Mouse (Mus musculus): ENCODE measurements at regions not wholly inside any gene's neighbourhood (a gene's known extent, or its start where the extent isn't known, plus 50 kb on each side); places are given as distances from the start of the nearest gene placed in this dataset.

GRCm38 (mm10) chr13:99128979-99129378 is 55.6 kb upstream of the Zfp366 start:
- DNase-seq (ENCODE audit: low spot score in 2 of 2), result peak in 1 of 2 experiments; percentile 32

- peak in 1 of 2 experiments; percentile 30 for DNase-seq (ENCODE audit: low spot score in 2 of 2)
Observed at GRCm38 (mm10) chr13:99128284-99128691, 56.3 kb upstream of the Zfp366 start.

- DNase-seq (ENCODE audit: low spot score in 2 of 2), result peak in 1 of 2 experiments; percentile 23
Observed at GRCm38 (mm10) chr13:99127716-99128115, 56.9 kb upstream of the Zfp366 start.

DNA sequence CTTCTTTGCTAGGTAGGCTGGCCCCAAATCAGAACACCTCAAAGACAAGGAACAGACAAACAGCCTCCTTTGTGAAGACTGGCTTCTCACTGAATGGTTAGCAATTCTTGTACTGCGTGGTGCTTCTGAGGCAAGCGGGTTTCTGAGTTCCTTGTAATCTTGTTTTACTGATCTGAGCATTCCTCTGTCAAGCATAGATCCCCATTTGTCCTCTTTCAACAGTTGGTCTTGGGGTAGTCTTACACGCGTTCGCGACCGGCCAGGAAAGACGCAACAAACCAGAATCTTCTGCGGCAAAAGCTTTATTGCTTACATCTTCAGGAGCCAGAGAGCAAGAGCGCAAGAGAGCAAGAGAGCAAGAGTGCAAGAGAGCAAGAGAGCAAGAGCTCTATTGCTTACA is 57.7 kb upstream of the Zfp366 start:
- peak in 1 of 2 experiments; percentile 6 for DNase-seq (ENCODE audit: low spot score in 2 of 2)

DNA sequence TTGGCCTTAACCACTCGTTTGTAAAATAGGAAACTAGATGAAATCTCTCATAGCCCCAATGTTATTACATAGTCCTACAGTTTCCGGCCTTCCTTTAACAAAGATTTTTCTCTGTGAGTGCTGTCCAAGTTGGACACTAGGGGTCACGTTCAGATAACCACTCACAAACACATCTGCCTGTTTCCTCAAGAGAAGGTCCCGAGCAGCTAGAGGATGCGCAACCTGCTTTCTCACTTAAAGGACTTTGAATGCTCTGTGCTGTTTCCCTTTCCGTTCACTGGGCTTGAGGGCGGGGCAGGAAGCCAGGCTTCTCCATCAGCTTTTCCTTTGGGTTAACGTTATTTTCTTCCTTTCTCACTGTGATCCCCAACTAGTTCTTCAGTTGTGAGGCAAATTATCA is 58.1 kb upstream of the Zfp366 start:
- peak in 1 of 2 experiments; percentile 13 for DNase-seq (ENCODE audit: low spot score in 2 of 2)

DNA sequence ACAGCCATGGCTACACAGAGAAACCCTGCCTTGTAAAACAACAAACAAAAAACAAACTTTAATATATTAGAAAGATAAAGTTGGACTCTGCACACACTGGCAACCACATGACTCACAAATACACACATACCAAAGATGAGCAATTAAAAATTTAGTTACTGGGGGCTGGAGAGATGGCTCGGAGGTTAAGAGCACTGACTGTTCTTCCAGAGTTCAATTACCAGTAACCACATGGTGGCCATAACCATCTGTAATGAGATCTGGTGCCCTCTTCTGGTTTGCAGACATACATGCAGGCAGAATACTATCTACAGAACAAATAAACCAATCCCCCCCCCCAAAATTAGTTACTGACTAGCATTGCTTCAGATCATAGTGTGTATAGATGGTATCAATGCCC is 58.7 kb upstream of the Zfp366 start:
- peak in 1 of 2 experiments; percentile 8 for DNase-seq (ENCODE audit: low spot score in 2 of 2)

DNA sequence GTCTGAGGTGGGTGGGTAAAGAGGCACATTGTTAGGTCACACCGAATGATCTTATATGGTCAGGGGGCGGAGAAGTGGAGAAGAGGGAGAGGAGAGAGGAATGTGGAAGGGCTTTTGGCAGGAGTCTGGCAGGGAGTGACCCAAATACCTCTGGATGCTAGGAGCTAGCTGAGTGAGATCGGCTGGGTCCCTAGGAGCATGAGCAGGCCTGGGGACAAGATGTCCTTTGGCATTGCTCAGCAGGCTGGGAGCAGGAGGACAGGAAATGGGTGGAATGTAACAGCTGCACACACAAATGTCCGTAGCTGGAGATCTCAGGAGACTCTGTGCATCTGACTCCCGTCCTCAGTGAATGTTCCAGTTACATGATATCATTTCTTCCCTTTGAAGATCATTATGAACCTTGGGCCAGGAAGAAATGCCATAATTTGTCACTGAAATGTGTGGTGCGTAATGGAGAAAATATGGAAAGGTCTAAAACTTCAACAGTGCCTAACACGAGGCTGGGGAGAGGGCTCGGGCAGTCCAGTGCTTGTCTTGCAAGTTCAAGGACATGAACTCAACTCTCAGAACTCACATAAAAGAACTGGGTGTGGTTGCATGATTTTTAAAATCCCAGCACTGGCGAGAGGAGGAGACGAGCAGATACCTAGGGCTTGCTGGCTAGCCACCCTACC is 59.6 kb upstream of the Zfp366 start:
- DNase-seq (ENCODE audit: low spot score in 2 of 2), result peak in 1 of 2 experiments; percentile 34

- peak in 1 of 2 experiments; percentile 12 for DNase-seq (ENCODE audit: low spot score in 2 of 2)
Observed at GRCm38 (mm10) chr13:99124141-99124540, 60.5 kb upstream of the Zfp366 start.

GRCm38 (mm10) chr13:99123476-99124140 is 61.0 kb upstream of the Zfp366 start:
- peak in 1 of 2 experiments; percentile 14 for DNase-seq (ENCODE audit: low spot score in 2 of 2)

DNA sequence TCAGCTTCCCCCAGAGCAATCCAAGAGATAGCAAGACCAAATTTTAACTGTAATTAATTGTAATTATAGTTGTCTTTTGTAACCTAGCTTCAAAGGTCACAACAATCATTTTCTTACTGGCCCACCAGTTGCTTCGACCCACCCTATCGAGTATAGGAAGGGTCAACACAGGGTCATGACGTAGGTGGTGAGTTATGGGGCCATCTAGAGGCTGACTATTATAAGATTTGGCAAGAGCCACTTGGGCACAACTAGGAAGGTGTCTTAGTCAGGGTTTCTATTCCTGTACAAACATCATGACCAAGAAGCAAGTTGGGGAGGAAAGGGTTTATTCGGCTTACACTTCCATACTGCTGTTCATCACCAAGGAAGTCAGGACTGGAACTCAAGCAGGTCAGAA is 62.1 kb upstream of the Zfp366 start:
- peak in 1 of 2 experiments; percentile 4 for DNase-seq (ENCODE audit: low spot score in 2 of 2)

GRCm38 (mm10) chr13:99121096-99121495 is 63.5 kb upstream of the Zfp366 start:
- DNase-seq (ENCODE audit: low spot score in 2 of 2), result peak in 1 of 2 experiments; percentile 8

- peak in 1 of 2 experiments; percentile 11 for DNase-seq (ENCODE audit: low spot score in 2 of 2)
Observed at GRCm38 (mm10) chr13:99119941-99120340, 64.7 kb upstream of the Zfp366 start.

- DNase-seq (ENCODE audit: low spot score in 2 of 2), result peak in 1 of 2 experiments; percentile 10
Observed at GRCm38 (mm10) chr13:99118901-99119300, 65.7 kb upstream of the Zfp366 start.

GRCm38 (mm10) chr13:99115541-99115940 is 69.1 kb upstream of the Zfp366 start:
- DNase-seq (ENCODE audit: low spot score in 2 of 2), result no peak

- DNase-seq (ENCODE audit: low spot score in 2 of 2), result no peak
Observed at GRCm38 (mm10) chr13:99114565-99114964, 70.1 kb upstream of the Zfp366 start.

GRCm38 (mm10) chr13:99111736-99112386 is 72.8 kb upstream of the Zfp366 start:
- no peak for DNase-seq (ENCODE audit: low spot score in 2 of 2)

GRCm38 (mm10) chr13:99107983-99108382 is 76.6 kb upstream of the Zfp366 start:
- peak in 1 of 2 experiments; percentile 14 for DNase-seq (ENCODE audit: low spot score in 2 of 2)

GRCm38 (mm10) chr13:99102089-99102681 is 82.4 kb upstream of the Zfp366 start:
- DNase-seq (ENCODE audit: low spot score in 2 of 2), result no peak

DNA sequence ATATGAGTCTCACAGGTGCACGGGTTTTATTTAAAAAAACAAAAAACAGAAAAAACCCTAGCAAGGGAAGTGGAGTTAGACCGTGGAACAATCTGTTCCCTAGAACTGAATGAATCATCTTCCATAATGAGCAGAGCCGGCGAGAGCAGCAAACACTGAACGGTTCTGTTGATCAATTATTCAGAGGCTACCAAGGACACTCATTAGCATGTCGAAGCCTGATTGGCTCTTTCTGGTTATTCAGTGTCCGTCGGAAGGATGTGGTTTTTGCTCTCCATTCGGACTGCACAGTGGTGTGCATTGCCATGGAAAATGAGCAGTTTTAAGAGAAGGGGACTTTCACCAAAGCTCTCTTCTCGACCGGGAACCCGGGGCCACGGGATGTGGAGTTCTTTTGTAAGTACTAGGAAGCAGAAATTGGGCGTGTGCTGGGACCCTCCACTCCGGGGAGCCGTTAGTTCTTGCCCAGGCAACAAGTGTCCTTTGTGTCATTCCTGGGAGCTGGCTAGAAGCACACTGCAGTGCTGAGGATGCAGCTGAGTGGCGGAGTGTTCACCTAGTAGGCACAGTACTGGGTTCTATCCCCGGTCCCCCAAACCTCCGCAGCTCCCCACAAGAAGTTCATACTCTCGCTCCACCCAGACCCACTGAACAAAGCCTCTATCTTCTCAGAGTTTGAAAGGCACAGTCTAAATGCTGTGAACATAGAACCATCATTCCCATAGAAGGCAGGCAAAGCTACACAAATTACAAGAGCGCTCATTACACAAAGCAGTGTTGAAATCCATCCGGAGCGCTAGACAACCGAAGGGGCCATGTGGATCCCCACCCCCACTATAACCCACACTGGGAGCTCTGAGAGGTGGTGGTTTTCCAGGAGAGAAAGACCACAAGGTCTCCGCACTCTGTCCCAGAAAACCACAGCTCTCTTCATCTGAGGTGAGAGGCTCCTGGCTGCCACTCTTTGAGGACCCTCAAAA is 83.9 kb upstream of the Zfp366 start:
- DNase-seq (ENCODE audit: low spot score in 2 of 2), result peak; percentile 76 to 89

DNA sequence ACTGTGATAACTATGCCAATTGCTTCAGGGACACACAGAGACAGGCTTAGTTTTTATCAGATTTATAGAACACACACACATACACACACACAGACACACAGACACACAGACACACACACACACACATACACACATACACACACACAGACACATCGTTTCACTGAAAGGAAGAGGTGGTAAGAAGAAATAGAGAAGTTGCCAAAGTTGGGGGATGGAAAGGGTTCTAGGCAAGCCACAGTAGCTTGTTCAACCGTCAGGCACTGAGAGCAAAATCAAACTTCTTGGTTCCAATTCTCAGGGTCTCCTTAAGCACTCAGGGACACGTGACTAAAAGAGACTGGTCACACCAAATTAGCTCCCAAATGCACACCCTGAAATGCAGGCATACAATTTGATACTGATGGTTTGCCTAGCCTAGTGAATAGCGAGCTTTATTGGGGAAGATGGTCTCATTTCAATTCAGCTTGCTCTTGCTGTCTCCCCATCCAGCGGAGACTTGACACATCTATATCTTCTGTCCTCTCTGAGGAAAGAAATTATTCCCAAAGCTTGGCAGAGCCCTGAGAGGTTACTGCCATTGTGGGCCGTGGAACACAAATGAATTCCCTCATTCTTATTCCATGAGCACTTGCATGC is 84.7 kb upstream of the Zfp366 start:
- DNase-seq (ENCODE audit: low spot score in 2 of 2), result no peak

- DNase-seq (ENCODE audit: low spot score in 2 of 2), result no peak
Observed at GRCm38 (mm10) chr13:99099226-99099625, 85.4 kb upstream of the Zfp366 start.
